Mouse (Mus musculus) large intestine, adult 2 months (tissue): ENCODE data around the gene Smyd2. TPM values are rescaled to one million over a fixed set of nuclear protein-coding genes. Genes with fewer than 3 reads are reported as not detected.

Experiments
- DNase-seq: peaks from one replicate; pipeline ENCODE4 v3.0.0-alpha.2; 2012; ENCODE audit warnings: low read depth, low spot score
- WGBS: fragments of 180-500 bp; shearing (Covaris S2); methylation state at CpG from one replicate; pipeline ENCODE4 v1.1.7; 2018; 5-methylcytosine and 5-hydroxymethylcytosine counted together
- polyA plus RNA-seq: library from polyadenylated mRNA; depleted of rRNA; stranded (reverse); fragments of >200 nt; gene quantifications from 2 replicates; pipeline ENCODE4 v1.2.3, GENCODE M21; 2012; rRNA removed

The Smyd2 gene
- polyA plus RNA-seq: 53.2 and 54.8 TPM in 2 replicates

DNA sequence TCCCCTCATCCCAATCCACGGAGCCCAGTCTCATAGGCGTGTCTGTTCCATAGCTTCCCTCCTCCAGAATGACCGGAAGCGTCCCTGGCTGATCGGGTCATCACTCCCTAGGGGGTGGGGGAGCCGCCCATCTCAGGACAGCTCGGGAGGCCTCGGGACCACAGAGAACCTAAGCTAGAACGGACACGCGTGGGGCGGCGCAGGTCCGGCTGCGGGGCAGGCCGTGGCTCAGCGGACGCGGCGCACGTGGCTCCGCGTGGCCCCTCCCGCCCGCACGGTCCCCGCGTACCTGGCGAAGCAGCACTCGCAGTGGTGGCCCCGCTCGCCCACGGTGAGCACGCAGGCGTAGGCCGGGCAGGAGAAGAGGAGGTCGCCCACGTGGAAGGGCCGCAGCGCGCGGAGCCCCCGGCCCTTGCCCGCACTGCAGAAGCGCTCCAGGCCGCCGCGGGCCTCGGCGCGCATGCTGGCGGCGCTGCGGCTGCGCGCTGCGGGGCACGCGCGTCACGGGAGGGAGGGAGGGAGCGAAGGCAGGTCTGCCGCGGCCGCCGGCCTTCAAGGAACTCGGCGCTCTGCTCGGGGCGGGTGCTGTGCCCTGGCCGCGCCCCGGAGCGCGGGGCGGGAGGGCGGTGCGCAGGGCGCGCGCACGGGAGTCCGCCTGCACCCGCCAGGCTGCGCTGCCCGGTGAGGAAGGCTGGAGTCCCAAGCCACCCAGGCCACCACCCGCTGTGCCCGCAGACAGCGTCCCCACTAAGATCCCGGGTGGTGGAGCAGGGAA lies at the start of gene Smyd2:
Gene Smyd2, minus strand, starts transcription at position 546 of the 775 bp plus-strand sequence.
- 2% methylated on average over 80 of the region's 90 CpGs for WGBS
- peak; percentile 48 for DNase-seq

DNA sequence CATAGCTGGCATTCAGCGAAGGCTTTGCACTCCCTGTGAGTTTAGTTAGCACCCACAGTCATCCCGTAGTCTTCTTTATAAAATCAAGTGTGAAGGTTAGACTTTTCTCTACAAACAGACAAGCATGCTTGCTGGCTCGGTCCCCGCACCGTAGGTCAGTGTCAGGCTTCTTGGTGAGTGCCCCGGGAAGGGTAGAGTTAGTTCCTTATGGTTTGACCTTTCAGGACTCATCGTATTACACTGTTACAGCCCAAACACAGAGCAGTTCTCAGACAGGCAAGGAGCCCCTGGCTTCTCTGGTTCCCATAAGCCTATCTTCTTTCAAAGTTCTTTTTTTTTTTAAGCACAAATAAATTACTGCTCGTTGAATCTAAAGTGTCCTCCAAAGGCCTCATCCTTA lies 48.2 kb upstream of the Smyd2 start:
- WGBS: 79% methylated on average over 8 of the region's 8 CpGs
- no peak for DNase-seq

DNA sequence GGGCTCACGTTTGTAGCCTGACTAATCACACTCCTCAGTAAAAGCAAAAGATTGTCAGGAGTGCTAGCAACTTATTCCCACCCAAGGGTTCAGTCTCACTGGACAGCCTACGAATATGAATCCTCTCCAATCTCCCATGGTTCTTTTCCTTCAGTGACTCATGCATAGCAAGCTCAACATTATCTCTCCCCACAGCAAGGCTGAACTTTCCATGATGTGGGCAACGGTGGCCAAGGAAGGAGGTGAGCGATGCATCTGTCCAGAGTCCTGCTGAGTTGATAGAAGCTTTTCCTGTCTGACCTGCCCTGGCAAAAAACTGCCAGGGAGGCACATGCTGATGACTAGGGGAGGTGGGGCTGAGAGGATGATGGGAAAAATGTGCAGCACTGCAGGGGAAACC lies 45.9 kb upstream of the Smyd2 start:
- 58% methylated on average over 4 of the region's 4 CpGs for WGBS
- DNase-seq: no peak

DNA sequence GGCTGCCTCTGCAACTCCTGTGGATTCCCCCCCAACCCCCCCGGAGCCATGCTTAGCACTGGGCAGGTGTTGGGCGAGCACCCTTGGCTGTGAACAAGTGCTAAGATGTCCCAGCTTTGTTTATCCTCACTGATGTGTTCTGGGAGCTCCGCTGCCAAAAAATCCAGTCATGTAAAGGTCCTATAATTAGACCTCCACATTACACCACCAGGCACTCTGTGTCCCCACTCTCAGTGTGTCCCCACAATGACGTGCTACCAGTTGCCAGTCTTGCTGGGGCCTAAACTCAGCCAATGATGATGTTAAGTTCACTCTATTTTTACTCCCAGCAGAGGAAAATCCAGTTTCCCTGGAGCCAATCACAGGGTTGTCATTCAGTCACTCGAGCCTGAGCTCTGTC lies 38.3 kb upstream of the Smyd2 start:
- WGBS: 56% methylated on average over 5 of the region's 5 CpGs
- DNase-seq: no peak

DNA sequence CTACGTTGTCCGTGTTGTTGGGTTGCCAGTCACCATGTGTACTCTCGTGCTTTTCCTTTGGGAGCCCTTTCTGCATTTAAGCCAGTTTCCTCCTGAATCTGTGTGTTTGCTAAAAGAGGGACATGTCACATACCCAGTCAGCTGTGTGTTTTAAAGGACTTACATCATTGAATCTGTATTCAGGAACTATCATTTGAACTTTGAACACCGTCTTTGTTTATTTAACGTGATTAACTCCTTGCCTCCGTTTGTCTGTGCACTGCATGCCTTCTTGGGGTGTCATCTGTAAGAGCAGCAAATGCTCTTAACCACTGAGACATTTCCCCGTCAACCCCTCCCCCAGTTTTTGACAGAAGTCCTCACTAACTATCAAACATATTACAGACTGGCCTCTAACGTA lies 37.6 kb upstream of the Smyd2 start:
- WGBS: 42% methylated on average over 8 of the region's 8 CpGs
- DNase-seq: no peak

DNA sequence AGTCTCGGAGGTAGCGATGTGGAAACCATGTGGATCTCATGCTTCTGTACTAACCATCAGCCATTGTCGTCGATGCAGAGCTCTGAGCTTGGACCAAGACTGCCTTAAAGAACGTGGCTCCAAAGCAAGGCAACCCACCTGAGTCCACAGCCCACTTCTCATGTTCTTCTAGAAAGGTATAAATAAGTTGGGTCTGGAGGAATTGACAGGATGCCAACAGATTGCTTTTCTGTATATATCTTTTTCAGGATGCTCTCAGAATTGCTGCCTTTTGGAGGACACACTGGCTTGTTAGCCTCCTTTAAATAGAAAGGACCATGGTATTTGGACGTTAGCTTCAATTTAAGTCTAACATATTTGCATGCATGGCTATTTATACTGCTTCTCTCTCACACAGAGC lies 29.7 kb upstream of the Smyd2 start:
- no peak for DNase-seq
- 70% methylated on average over 6 of the region's 6 CpGs for WGBS

DNA sequence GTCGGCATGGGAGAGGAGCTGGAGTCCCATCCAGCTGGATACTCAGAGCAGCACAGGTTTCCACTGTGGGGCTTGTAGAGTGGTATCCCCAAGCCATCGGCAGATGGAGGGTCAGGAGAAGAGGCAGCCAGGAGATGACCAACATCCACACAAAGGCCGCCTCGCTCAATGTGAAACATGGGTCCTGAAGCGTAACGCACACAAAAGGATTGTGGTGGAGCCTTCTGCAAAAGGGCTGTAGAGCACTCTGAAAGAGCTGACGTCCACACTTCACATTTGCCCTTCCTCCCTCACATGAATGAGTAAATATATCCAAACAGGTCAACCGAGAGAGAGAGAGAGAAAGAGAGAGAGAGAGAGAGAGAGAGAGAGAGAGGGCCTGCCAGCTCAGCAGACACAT lies 25.2 kb upstream of the Smyd2 start:
- DNase-seq: no peak
- 74% methylated on average over 8 of the region's 8 CpGs for WGBS

DNA sequence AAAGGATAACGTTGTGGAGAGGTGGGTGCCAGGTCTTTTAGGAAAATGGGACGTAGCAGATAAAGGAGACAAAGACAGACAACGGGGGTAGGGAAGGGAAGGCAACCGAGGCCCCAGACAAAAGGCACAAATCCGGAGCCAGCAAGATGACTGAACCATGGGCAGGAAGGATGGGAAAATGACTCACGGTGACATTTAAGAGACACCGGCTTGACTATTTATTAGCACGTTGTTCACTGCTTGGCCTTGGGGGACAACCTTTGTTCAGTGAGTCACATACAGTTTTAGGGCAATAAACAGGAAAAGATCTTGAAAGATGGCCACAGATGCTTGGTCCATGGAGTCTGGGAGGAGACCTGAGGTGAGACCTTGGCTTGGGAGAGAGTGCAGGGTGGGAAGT lies 24.0 kb upstream of the Smyd2 start:
- DNase-seq: no peak

DNA sequence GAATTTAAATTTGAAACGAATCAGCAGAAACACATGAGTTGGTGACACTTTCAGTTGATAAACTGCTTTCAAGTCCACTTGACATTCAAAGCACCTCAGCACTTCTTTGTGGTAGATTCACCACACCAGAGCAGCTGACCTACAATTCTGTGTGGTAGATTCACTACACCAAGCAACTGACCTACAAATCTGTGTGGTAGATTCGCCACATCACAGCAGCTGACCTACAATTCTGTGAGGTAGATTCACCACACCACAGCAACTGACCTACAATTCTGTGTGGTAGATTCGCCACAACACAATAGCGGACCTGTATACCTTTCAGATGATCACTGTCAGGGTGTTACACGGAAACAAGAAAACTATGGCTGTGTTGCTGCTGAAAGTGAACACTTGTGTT lies 19.6 kb upstream of the Smyd2 start:
- no peak for DNase-seq
- WGBS: 87% methylated on average over 5 of the region's 5 CpGs

More for the DNA sequence above, 24.0 kb upstream of the Smyd2 start:
- 48% methylated on average over 8 of the region's 8 CpGs for WGBS

DNA sequence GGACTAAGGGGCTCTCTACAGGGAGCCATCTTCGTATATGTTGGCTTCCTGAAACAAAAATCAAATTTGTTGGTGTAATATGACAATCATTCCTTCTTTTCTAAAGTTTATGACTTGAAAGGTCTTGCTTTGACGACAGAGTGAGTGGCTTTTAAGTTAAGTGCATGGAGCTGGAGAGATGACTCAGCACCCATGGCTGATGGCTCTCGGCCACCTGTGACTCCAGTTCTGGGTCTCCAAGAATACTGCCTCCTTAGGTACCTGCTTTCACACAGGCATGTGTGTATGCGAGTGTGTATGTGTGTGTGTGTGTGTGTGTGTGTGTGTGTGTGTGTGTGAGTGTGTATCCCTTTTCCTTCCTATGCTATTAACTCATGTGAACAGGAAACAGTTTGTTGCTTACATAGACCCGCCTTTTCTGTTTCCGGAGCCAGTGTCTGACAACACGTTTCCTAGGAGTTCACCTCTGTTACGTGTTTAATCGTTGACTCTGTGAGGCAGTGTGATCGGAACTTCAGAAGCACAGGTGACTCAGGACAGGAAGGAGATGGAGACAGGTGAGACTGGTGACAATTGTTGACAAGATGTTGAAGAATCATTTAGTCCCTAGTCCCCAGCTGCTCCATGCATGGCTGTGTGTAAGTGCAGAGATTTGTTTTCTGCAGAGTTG lies 14.4 kb upstream of the Smyd2 start:
- WGBS: 28% methylated on average over 10 of the region's 10 CpGs
- DNase-seq: no peak

DNA sequence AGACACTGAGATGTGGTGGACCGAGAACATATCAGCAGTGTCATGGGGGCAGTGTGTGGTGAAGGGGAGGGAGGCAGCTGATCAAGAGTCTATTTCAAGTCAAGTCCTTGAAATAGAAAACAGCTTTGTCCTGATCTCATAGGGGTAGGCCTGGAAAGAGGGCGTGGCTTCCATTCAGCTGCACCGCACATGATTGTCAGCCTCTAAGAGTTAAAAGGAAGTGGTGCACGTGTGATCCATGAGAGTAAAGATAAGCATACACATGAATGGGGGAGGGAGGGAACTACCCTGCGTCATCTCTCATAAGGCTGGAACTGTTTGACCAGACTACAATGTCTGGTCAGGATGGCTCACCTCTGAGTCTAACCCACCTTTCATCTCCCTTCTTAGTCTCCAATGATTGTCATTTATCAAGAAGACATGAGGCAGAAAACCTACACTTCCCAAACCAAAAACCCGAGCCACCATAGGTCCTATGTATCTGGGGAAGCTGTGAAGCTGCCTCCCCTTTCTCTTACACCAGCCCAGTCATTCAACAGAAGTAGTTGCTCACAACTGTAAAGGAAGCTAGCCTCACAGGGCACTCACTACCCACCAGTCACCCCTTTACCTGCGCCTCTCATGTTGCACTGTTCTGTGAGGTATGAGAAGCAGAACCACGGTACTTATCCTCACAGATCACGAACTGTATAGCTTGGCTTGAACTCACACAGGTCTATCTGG lies 11.5 kb upstream of the Smyd2 start:
- 59% methylated on average over 9 of the region's 9 CpGs for WGBS
- DNase-seq: no peak

DNA sequence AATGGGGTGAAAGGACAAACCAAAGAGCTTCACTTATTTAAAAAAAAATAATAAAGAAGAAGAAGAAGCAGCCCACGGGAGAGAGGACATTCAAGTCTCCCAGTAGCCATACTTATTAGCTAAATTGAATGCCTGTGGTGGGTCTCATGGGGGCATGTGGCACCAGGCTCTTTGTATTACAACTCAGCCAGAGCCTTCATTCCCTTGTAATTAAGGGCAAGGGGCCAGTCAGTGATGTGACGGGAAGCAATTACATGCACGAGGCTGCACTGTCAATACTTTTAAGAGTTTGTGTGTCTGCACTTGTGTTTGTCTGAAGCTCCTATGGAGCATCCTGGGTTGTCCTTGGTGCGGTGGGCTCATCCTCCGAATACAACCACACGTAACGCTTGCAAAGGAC lies 10.8 kb upstream of the Smyd2 start:
- no peak for DNase-seq
- 84% methylated on average over 7 of the region's 7 CpGs for WGBS

DNA sequence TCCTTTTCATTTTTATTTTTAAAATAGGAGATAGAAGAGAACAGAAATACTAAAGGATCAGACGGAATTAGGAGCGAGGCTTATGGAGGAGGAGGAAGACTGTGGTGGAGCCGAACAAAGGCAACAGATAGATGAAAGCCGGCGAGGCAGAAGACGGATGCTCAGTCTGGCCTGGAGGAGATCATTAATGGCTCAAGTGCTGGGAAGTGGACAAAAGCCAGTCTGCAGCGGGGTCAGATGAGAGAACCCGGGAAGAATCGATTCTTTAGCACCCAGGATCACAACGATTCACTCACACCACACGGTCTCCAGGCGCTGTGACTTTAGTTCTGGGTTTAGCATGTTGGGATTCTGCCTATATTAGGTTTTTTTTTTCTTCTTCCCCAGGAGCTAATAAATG lies 10.0 kb upstream of the Smyd2 start:
- 88% methylated on average over 12 of the region's 12 CpGs for WGBS
- DNase-seq: no peak

DNA sequence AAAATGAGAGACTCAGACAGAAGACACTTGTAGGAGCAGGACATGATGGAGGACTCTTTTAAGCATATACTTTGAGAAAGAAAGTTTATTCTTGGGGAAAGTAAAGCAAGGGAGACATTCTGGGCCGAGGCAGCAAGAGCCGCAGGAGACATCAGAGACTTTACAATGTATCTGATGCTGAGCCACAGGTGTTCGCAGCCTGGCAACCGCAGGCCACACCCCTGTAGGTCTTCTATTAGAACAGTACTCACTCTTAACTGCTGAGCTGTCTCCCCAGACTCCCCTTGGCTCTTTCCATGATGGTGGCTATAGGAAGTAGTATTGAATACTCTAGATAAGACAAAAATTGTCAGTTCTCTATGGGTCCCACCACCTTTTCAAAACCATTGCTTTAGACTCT lies 7.7 kb upstream of the Smyd2 start:
- DNase-seq: no peak
- WGBS: 44% methylated on average over 4 of the region's 4 CpGs

DNA sequence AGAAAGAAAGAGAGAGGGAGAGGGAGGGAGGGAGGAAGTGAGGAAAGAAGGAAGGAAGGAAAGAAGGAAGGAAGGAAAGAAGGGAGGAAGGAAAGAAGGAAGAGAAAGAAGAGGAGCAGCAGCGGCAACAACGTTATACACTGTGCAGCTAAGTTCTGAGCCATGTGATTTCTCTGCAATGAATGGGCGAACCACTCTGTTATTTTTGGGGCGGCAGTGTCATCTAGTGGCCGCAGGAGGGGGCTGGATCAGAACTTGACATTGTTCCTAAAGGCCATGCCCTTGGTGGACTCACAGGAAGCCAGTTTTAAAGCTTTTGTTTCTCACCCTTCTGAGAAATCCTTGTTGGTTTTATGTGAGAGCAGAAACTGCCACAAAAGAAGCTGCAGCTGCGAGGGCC lies 5.5 kb upstream of the Smyd2 start:
- DNase-seq: no peak
- 2% methylated on average over 6 of the region's 6 CpGs for WGBS

DNA sequence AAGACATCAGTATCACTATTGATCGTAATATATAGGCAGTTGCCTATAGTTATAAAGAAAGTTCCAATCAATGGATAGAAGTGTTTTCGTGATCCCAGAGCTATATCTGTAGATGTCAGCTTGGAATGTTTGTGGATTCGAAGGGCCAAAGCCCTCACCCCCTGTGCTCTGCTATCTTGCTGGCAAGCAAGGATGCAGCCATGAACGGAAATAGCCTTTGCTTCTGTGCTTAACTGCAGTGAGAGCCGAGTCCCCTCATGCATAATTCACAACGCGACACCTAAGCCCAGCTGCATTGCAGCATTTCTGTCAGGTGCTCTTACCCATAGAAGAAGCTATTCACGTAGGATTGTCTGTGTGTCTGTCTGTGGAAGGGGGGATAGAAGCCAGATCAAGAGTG lies 4.1 kb upstream of the Smyd2 start:
- DNase-seq: no peak
- WGBS: 85% methylated on average over 8 of the region's 8 CpGs

DNA sequence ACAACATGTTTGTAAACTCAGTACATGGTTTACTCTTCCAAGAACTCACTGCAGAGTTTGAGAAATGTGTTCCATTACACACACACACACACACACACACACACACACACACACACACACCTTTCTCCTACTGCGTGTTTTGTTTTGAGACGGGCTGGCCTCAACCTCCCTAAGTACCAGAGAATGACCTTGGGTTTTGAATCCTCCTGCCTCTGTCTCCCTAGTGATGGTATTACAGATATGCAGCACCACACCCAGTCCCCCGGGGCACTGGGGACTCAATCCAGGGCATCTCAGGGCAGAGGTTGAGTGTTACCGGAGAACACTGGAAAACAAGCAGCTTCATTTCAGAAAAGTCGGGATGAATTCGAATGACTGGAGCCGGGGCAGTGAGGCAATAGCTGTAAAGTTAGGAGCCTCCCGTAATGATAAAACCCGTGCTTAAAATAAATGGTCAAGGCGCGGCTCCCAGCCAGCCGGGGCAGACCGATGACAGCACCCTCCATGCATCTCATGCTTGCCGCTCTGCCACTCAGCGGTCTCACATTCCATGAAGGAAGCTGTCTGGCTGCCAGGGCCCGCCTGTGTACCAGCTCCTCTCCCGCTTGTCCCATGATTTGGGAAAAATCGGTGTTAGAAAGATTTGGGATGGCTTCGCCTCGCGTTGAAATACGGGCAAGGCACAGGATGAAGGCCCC lies 1.9 kb upstream of the Smyd2 start:
- DNase-seq: no peak
- 50% methylated on average over 22 of the region's 22 CpGs for WGBS

DNA sequence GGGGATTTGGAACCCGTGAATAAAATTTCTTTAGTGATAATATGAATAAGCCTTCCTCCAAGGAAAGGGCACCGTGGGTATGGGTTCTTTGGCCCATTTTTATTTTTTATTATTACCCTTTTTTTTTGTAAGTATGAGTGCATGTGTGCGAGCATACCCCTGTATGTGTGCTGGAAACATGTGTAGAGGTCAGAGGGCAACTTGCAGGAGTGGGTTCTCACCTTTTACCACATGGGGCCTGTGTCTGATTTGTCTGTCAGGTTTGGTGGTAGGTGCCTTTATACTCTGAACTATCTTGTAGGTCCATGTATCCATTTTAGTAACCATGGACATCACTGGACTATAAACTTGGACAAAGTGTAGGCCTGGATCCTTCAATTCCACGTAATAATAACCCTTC lies 994 bp upstream of the Smyd2 start:
- WGBS: 57% methylated on average over 4 of the region's 4 CpGs
- DNase-seq: no peak

DNA sequence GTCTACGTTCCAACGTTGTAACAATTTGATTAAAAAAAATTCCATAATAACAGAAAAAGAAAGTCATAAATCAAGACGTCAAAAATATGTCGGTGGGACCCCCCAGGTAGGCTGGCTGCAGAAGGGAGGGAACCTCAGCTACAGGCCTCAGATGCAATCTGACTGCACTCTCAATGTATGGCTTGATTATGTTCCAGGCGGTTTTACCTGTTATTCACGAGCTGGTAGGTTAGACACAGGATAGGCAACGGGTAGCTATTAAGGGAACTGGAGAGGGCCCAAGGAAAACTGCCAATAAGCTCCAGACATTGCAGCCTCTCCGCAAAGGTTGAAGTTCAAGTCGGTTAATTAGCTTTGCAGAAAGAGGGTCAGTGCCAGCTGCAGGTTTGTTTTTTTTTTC lies 558 bp upstream of the Smyd2 start:
- WGBS: 12% methylated on average over 9 of the region's 9 CpGs
- DNase-seq: peak; percentile 42

DNA sequence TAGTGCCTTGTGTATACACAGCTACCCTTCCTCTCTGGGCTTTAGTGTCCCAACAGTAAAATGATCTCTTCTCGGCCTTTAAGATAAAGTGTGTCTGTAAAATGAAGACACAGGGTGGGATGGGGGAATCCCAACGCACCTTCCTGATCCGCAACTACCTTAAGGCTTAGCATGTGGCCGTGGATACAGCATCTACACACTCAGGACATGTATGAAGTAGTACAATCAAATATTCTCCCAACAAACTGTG lies 670 bp downstream of the Smyd2 start:
- no peak for DNase-seq
- WGBS: 6% methylated on average over 4 of the region's 4 CpGs
